Mouse (Mus musculus): Measurements from ENCODE around the gene Vil1. TPM values are rescaled to one million over a fixed set of nuclear protein-coding genes. Genes with fewer than 3 reads are reported as not detected.

Vil1 gene
- total RNA-seq (2021), result under 1 TPM; 0.89 to 0.92 TPM

GRCm38 (mm10) chr1:74408589-74409504, at the start of gene Vil1:
Gene Vil1 (plus strand): TSS chr1:74409376.
- intact Hi-C loops (cut with DNase I), result no loop called here
- no peak for DNase-seq (ENCODE audit: extremely low spot score in 1 of 2, low spot score in 2 of 2)

- intact Hi-C loops (cut with DNase I), result loop anchor here (5.0 kb wide), 1 partner anchor 153 kb away; no protein-coding TSS in a partner anchor
Observed at GRCm38 (mm10) chr1:74359952-74360517, 49.1 kb upstream of the Vil1 start.

GRCm38 (mm10) chr1:74361812-74362211, 47.4 kb upstream of the Vil1 start, which contains the start of gene Catip:
Gene Catip (plus strand): TSS chr1:74362108.
- intact Hi-C loops (cut with DNase I), result loop anchor here (2.0 to 5.0 kb wide), 2 partner anchors 49 to 155 kb away; no protein-coding TSS in a partner anchor
- DNase-seq (ENCODE audit: extremely low spot score in 1 of 2, low spot score in 2 of 2), result peak; percentile 75 to 81

More at GRCm38 (mm10) chr1:74359952-74360517, 49.1 kb upstream of the Vil1 start:
- no peak for DNase-seq (ENCODE audit: extremely low spot score in 1 of 2, low spot score in 2 of 2)

- peak in 1 of 2 experiments; percentile 38 for DNase-seq (ENCODE audit: extremely low spot score in 1 of 2, low spot score in 2 of 2)
- intact Hi-C loops (cut with DNase I), result loop anchor here (2.0 to 5.0 kb wide), 2 partner anchors 50 to 155 kb away; no protein-coding TSS in a partner anchor
Observed at GRCm38 (mm10) chr1:74362325-74363229, 46.6 kb upstream of the Vil1 start.

GRCm38 (mm10) chr1:74363437-74363836, 45.7 kb upstream of the Vil1 start:
- intact Hi-C loops (cut with DNase I), result loop anchor here (2.0 to 5.0 kb wide), 2 partner anchors 51 to 156 kb away; no protein-coding TSS in a partner anchor
- DNase-seq (ENCODE audit: extremely low spot score in 1 of 2, low spot score in 2 of 2), result no peak

- intact Hi-C loops (cut with DNase I), result loop anchor here (5.0 kb wide), 1 partner anchor 157 kb away; no protein-coding TSS in a partner anchor
Observed at GRCm38 (mm10) chr1:74364270-74364669, 44.9 kb upstream of the Vil1 start.

GRCm38 (mm10) chr1:74367886-74368645, 41.1 kb upstream of the Vil1 start:
- DNase-seq (ENCODE audit: extremely low spot score in 1 of 2, low spot score in 2 of 2), result peak in 1 of 2 experiments; percentile 78
- intact Hi-C loops (cut with DNase I), result no loop called here

More at GRCm38 (mm10) chr1:74364270-74364669, 44.9 kb upstream of the Vil1 start:
- no peak for DNase-seq (ENCODE audit: extremely low spot score in 1 of 2, low spot score in 2 of 2)

- DNase-seq (ENCODE audit: extremely low spot score in 1 of 2, low spot score in 2 of 2), result no peak
- intact Hi-C loops (cut with DNase I), result no loop called here
Observed at GRCm38 (mm10) chr1:74370040-74370439, 39.1 kb upstream of the Vil1 start.

GRCm38 (mm10) chr1:74373372-74373771, 35.8 kb upstream of the Vil1 start:
- intact Hi-C loops (cut with DNase I), result no loop called here

GRCm38 (mm10) chr1:74374980-74375379, 34.2 kb upstream of the Vil1 start, which contains the start of gene Slc11a1:
Gene Slc11a1 (plus strand): TSS chr1:74375195.
- no peak for DNase-seq (ENCODE audit: extremely low spot score in 1 of 2, low spot score in 2 of 2)

More at GRCm38 (mm10) chr1:74373372-74373771, 35.8 kb upstream of the Vil1 start:
- DNase-seq (ENCODE audit: extremely low spot score in 1 of 2, low spot score in 2 of 2), result no peak

GRCm38 (mm10) chr1:74375561-74375960, 33.6 kb upstream of the Vil1 start:
- intact Hi-C loops (cut with DNase I), result no loop called here

More at GRCm38 (mm10) chr1:74374980-74375379, 34.2 kb upstream of the Vil1 start, which contains the start of gene Slc11a1:
- intact Hi-C loops (cut with DNase I), result no loop called here

GRCm38 (mm10) chr1:74376396-74376795, 32.8 kb upstream of the Vil1 start:
- intact Hi-C loops (cut with DNase I), result no loop called here
- DNase-seq (ENCODE audit: extremely low spot score in 1 of 2, low spot score in 2 of 2), result no peak

More at GRCm38 (mm10) chr1:74375561-74375960, 33.6 kb upstream of the Vil1 start:
- DNase-seq (ENCODE audit: extremely low spot score in 1 of 2, low spot score in 2 of 2), result no peak

GRCm38 (mm10) chr1:74379058-74379504, 30.1 kb upstream of the Vil1 start:
- DNase-seq (ENCODE audit: extremely low spot score in 1 of 2, low spot score in 2 of 2), result no peak
- intact Hi-C loops (cut with DNase I), result no loop called here

- intact Hi-C loops (cut with DNase I), result loop anchor here (10.0 kb wide), 1 partner anchor 476 kb away; no protein-coding TSS in a partner anchor
- DNase-seq (ENCODE audit: extremely low spot score in 1 of 2, low spot score in 2 of 2), result no peak
Observed at GRCm38 (mm10) chr1:74380484-74380883, 28.7 kb upstream of the Vil1 start.

GRCm38 (mm10) chr1:74381588-74382021, 27.6 kb upstream of the Vil1 start:
- intact Hi-C loops (cut with DNase I), result loop anchor here (10.0 kb wide), 1 partner anchor 477 kb away; no protein-coding TSS in a partner anchor
- no peak for DNase-seq (ENCODE audit: extremely low spot score in 1 of 2, low spot score in 2 of 2)

- intact Hi-C loops (cut with DNase I), result loop anchor here (10.0 kb wide), 1 partner anchor 479 kb away; no protein-coding TSS in a partner anchor
- DNase-seq (ENCODE audit: extremely low spot score in 1 of 2, low spot score in 2 of 2), result no peak
Observed at GRCm38 (mm10) chr1:74383385-74383784, 25.8 kb upstream of the Vil1 start.

- intact Hi-C loops (cut with DNase I), result loop anchor here (10.0 kb wide), 1 partner anchor 480 kb away; no protein-coding TSS in a partner anchor
- no peak for DNase-seq (ENCODE audit: extremely low spot score in 1 of 2, low spot score in 2 of 2)
Observed at GRCm38 (mm10) chr1:74384525-74384924, 24.7 kb upstream of the Vil1 start.

Measured in left cerebral cortex, postnatal 10 days (tissue).